Comparison of ENCODE assay signal across 21 mouse cellular contexts in the genomic region with DNA sequence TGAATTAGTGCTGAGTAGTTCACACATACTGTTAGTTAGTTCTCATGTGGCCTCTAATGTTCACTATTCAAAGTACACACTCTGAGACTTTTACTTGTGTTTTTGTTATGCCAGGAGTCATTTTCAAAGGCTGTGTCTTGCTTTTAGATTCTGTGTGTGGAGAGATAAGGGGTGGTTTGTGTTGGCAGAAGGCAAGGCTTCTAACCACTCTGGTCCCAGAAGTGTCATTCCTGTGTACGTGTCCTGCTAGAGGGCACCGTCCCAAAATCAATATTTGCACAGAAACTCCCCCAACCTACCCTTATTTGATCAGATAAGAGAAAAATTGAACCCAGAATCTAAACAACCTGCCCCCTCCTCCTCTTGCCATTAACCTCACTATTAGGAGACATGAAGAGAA.
DNase-seq lines count a peak whose midpoint lies in the region; ATAC-seq and TF ChIP-seq lines count a peak whose summit lies in the region.
"Had no signal": no experiment of that assay in that cellular context is flagged by ENCODE, and none has a peak within 500 bp of the region (broad histone marks: within the 10 kb centered on the region; RNA-seq: fewer than 3 reads in every experiment).

No protein-coding gene starts in this region.

- H3K4me1 ChIP-seq in heart, embryonic 13.5 days: peaks cover 15% of the 10 kb centered on the region
- H3K4me1 ChIP-seq in heart, postnatal 0 days (ENCODE audit: control insufficient read depth, insufficient read depth): no peaks in the 10 kb centered on the region
- H3K4me1 ChIP-seq in heart, embryonic 10.5 days: peaks cover 7% of the 10 kb centered on the region
- peaks cover 1% of the 10 kb centered on the region for H3K4me1 ChIP-seq in lung, embryonic 15.5 days
- no peaks in the 10 kb centered on the region for H3K4me1 ChIP-seq in stomach, embryonic 15.5 days
- H3K4me1 ChIP-seq in stomach, postnatal 0 days (replicated peaks; ENCODE audit: control insufficient read depth, insufficient read depth): no peaks in the 10 kb centered on the region
- H3K4me1 ChIP-seq: embryonic facial prominence, embryonic 12.5 days; forebrain, embryonic 15.5 days had no signal

- WGBS in heart, embryonic 13.5 days: 46% methylated on average over 2 of the region's 2 CpGs
- WGBS in heart, postnatal 0 days: 34% methylated on average over 2 of the region's 2 CpGs
- 45% methylated on average over 2 of the region's 2 CpGs for WGBS in heart, embryonic 10.5 days
- WGBS in lung, embryonic 15.5 days: 32% methylated on average over 2 of the region's 2 CpGs
- WGBS in stomach, embryonic 15.5 days: 38% methylated on average over 2 of the region's 2 CpGs
- WGBS in stomach, postnatal 0 days: 39% methylated on average over 2 of the region's 2 CpGs

- TF ChIP-seq EP300 in heart, postnatal 0 days (IDR thresholded peaks at IDR 0.05; ENCODE audit: low read depth): no peak
- TF ChIP-seq EP300 in stomach, postnatal 0 days (optimal IDR thresholded peaks at IDR 0.05): no peak

- TF ChIP-seq CTCF in heart, postnatal 0 days (IDR thresholded peaks at IDR 0.05; ENCODE audit: low read depth): no peak
- TF ChIP-seq CTCF in stomach, postnatal 0 days (IDR thresholded peaks at IDR 0.05; ENCODE audit: low read depth): no peak

- no peak overlapping the region for H3K4me3 ChIP-seq in heart, embryonic 13.5 days
- H3K4me3 ChIP-seq in heart, postnatal 0 days (ENCODE audit: low read depth, low read length): no peak overlapping the region
- H3K4me3 ChIP-seq in heart, embryonic 10.5 days: no peak overlapping the region
- no peak overlapping the region for H3K4me3 ChIP-seq in lung, embryonic 15.5 days
- no peak overlapping the region for H3K4me3 ChIP-seq in stomach, embryonic 15.5 days (replicated peaks)
- no peak overlapping the region for H3K4me3 ChIP-seq in stomach, postnatal 0 days (ENCODE audit: low read depth, low read length)
- H3K4me3 ChIP-seq: embryonic facial prominence, embryonic 12.5 days; forebrain, embryonic 15.5 days; hindbrain, embryonic 13.5 days had no signal

- peak overlapping the region; percentile 55 for H3K27ac ChIP-seq in heart, embryonic 13.5 days (replicated peaks)
- H3K27ac ChIP-seq in heart, postnatal 0 days (ENCODE audit: low read depth): 0 out of 2 replicates have a peak overlapping the region, but pooled peaks have one; percentile 7
- no peak overlapping the region for H3K27ac ChIP-seq in heart, embryonic 10.5 days
- peak overlapping the region; percentile 39; the same call in 1 of the 2 replicates for H3K27ac ChIP-seq in lung, embryonic 15.5 days
- no peak overlapping the region for H3K27ac ChIP-seq in stomach, embryonic 15.5 days
- H3K27ac ChIP-seq in stomach, postnatal 0 days (replicated peaks): no peak overlapping the region
- H3K27ac ChIP-seq: embryonic facial prominence, embryonic 12.5 days; forebrain, embryonic 15.5 days; hindbrain, embryonic 13.5 days; hindbrain, postnatal 0 days had no signal

- H3K36me3 ChIP-seq in heart, embryonic 13.5 days: no peaks in the 10 kb centered on the region
- H3K36me3 ChIP-seq in heart, postnatal 0 days (replicated peaks; ENCODE audit: control insufficient read depth, insufficient read depth, low read length): no peaks in the 10 kb centered on the region
- no peaks in the 10 kb centered on the region for H3K36me3 ChIP-seq in heart, embryonic 10.5 days
- no peaks in the 10 kb centered on the region for H3K36me3 ChIP-seq in lung, embryonic 15.5 days
- no peaks in the 10 kb centered on the region for H3K36me3 ChIP-seq in stomach, embryonic 15.5 days
- no peaks in the 10 kb centered on the region for H3K36me3 ChIP-seq in stomach, postnatal 0 days (ENCODE audit: control insufficient read depth, insufficient read depth, low read length)
- H3K36me3 ChIP-seq: embryonic facial prominence, embryonic 12.5 days; forebrain, embryonic 15.5 days; hindbrain, embryonic 13.5 days had no signal

- H3K9me3 ChIP-seq in heart, embryonic 13.5 days: no peaks in the 10 kb centered on the region
- no peaks in the 10 kb centered on the region for H3K9me3 ChIP-seq in heart, postnatal 0 days (replicated peaks; ENCODE audit: control insufficient read depth, low read length)
- no peaks in the 10 kb centered on the region for H3K9me3 ChIP-seq in heart, embryonic 10.5 days
- H3K9me3 ChIP-seq in lung, embryonic 15.5 days: no peaks in the 10 kb centered on the region
- no peaks in the 10 kb centered on the region for H3K9me3 ChIP-seq in stomach, embryonic 15.5 days
- H3K9me3 ChIP-seq in stomach, postnatal 0 days (ENCODE audit: control insufficient read depth, low read length): no peaks in the 10 kb centered on the region
- H3K9me3 ChIP-seq: embryonic facial prominence, embryonic 12.5 days; forebrain, embryonic 15.5 days; hindbrain, embryonic 13.5 days had no signal

- H3K4me2 ChIP-seq in heart, embryonic 13.5 days: no peak overlapping the region
- H3K4me2 ChIP-seq in heart, postnatal 0 days (ENCODE audit: low read depth, low read length): no peak overlapping the region
- no peak overlapping the region for H3K4me2 ChIP-seq in lung, embryonic 15.5 days
- no peak overlapping the region for H3K4me2 ChIP-seq in stomach, embryonic 15.5 days
- no peak overlapping the region for H3K4me2 ChIP-seq in stomach, postnatal 0 days (replicated peaks; ENCODE audit: low read depth)
- H3K4me2 ChIP-seq: embryonic facial prominence, embryonic 12.5 days; forebrain, embryonic 15.5 days; hindbrain, embryonic 13.5 days had no signal

- ATAC-seq in heart, embryonic 13.5 days (ENCODE audit: extremely low read depth, insufficient number of reproducible peaks, low FRiP score, low TSS enrichment): peak; percentile 61; the same call in 1 of the 2 replicates
- no peak for ATAC-seq in heart, postnatal 0 days (ENCODE audit: insufficient read depth, low read depth)
- ATAC-seq in lung, embryonic 15.5 days (ENCODE audit: borderline replicate concordance, extremely low read depth, low FRiP score, low TSS enrichment): no peak
- ATAC-seq in stomach, embryonic 15.5 days (ENCODE audit: insufficient read depth, low FRiP score, low read depth): peak; percentile 72; the same call in 1 of the 2 replicates
- ATAC-seq in stomach, postnatal 0 days (ENCODE audit: low FRiP score, low TSS enrichment): no peak
- ATAC-seq: activated CD4-positive, CD25-positive, alpha-beta regulatory T cell, adult 4 months; forebrain, embryonic 15.5 days; hindbrain, postnatal 0 days; Patski had no signal

- DNase-seq in heart, adult 9 months (ENCODE audit: low spot score in 2 of 2): no peak
- DNase-seq in heart, postnatal 0 days (ENCODE audit: low spot score): no peak
- DNase-seq in heart, embryonic 10.5 days (ENCODE audit: low spot score): no peak
- no peak for DNase-seq in lung, postnatal 4 days
- no peak for DNase-seq in stomach, postnatal 0 days (ENCODE audit: low spot score)
- DNase-seq: adrenal gland, postnatal 14 days; cerebellum, adult 11-12 months; cerebellum, adult 9-10 months; cerebellum, postnatal 25 days; gastrocnemius, postnatal 36 days; heart, adult 11 months had no signal

- H3K27me3 ChIP-seq in heart, embryonic 13.5 days (replicated peaks): no peaks in the 10 kb centered on the region
- H3K27me3 ChIP-seq in heart, postnatal 0 days (ENCODE audit: control insufficient read depth, insufficient read depth, low read length): no peaks in the 10 kb centered on the region
- H3K27me3 ChIP-seq in heart, embryonic 10.5 days (ENCODE audit: insufficient read depth, poor library complexity, severe bottlenecking): no peaks in the 10 kb centered on the region
- no peaks in the 10 kb centered on the region for H3K27me3 ChIP-seq in lung, embryonic 15.5 days
- no peaks in the 10 kb centered on the region for H3K27me3 ChIP-seq in stomach, embryonic 15.5 days (replicated peaks)
- H3K27me3 ChIP-seq in stomach, postnatal 0 days (ENCODE audit: control insufficient read depth, insufficient read depth, low read length): no peaks in the 10 kb centered on the region
- H3K27me3 ChIP-seq: CH12.LX; embryonic facial prominence, embryonic 12.5 days; forebrain, embryonic 15.5 days; hindbrain, embryonic 13.5 days; Patski had no signal

- no peak overlapping the region for H3K9ac ChIP-seq in heart, embryonic 13.5 days
- H3K9ac ChIP-seq in heart, postnatal 0 days (replicated peaks; ENCODE audit: low read depth, low read length): no peak overlapping the region
- no peak overlapping the region for H3K9ac ChIP-seq in lung, embryonic 15.5 days
- H3K9ac ChIP-seq in stomach, embryonic 15.5 days: no peak overlapping the region
- no peak overlapping the region for H3K9ac ChIP-seq in stomach, postnatal 0 days (ENCODE audit: low read length)
- H3K9ac ChIP-seq: embryonic facial prominence, embryonic 12.5 days; forebrain, embryonic 15.5 days; hindbrain, embryonic 13.5 days had no signal

Comparison
In these comparisons a context has a peak if more than half of its experiments do, and no peak if none do; other contexts are left out.
1. ATAC-seq: peak in heart, embryonic 13.5 days (single experiment) and stomach, embryonic 15.5 days (single experiment); none in heart, postnatal 0 days (single experiment), lung, embryonic 15.5 days (single experiment) and stomach, postnatal 0 days (single experiment).
2. H3K27ac ChIP-seq: peak in heart, embryonic 13.5 days (single experiment), heart, postnatal 0 days (single experiment) and lung, embryonic 15.5 days (single experiment); none in heart, embryonic 10.5 days (single experiment), stomach, embryonic 15.5 days (single experiment) and stomach, postnatal 0 days (single experiment).